Mouse (Mus musculus) liver, embryonic 14.5 days (tissue): ENCODE data around the gene Pgap2.

Source experiments
- CTCF ChIP-seq: IDR thresholded peaks from 2 replicates; pipeline ENCODE4 v1.5.1; 2016; ENCODE audit warnings: antibody characterized with exemption, low read depth, control low read depth
- EP300 ChIP-seq: IDR thresholded peaks from 2 replicates; pipeline ENCODE4 v1.6.1; 2016; ENCODE audit warnings: antibody characterized with exemption, low read depth

GRCm38 (mm10) chr7:102249531-102249895, 39.5 kb downstream of the Pgap2 start:
- TF ChIP-seq EP300, result no peak
- no peak for TF ChIP-seq CTCF
